Mouse (Mus musculus) spleen, adult 2 months (tissue): Measurements from ENCODE around the gene Asrgl1.

Experiments used
- CTCF ChIP-seq: fragments of 200-500 bp; IDR thresholded peaks from 2 replicates; pipeline ENCODE4 v1.5.1; 2011; ENCODE audit warnings: mild to moderate bottlenecking, inconsistent platforms; ENCODE audit not compliant: insufficient read depth, insufficient read length, insufficient replicate concordance; ENCODE audit errors: extremely low read depth
- POLR2A ChIP-seq: fragments of 200-500 bp; IDR thresholded peaks from 2 replicates; pipeline ENCODE4 v1.6.1; 2011; ENCODE audit warnings: low read depth, low read length, inconsistent platforms

- TF ChIP-seq CTCF (no peak), POLR2A (no peak)
Measured at GRCm38 (mm10) chr19:9067292-9067691, 68.1 kb downstream of the Asrgl1 start.
